Mouse (Mus musculus): ENCODE data around the gene Pcf11.

Pcf11 gene

DNA sequence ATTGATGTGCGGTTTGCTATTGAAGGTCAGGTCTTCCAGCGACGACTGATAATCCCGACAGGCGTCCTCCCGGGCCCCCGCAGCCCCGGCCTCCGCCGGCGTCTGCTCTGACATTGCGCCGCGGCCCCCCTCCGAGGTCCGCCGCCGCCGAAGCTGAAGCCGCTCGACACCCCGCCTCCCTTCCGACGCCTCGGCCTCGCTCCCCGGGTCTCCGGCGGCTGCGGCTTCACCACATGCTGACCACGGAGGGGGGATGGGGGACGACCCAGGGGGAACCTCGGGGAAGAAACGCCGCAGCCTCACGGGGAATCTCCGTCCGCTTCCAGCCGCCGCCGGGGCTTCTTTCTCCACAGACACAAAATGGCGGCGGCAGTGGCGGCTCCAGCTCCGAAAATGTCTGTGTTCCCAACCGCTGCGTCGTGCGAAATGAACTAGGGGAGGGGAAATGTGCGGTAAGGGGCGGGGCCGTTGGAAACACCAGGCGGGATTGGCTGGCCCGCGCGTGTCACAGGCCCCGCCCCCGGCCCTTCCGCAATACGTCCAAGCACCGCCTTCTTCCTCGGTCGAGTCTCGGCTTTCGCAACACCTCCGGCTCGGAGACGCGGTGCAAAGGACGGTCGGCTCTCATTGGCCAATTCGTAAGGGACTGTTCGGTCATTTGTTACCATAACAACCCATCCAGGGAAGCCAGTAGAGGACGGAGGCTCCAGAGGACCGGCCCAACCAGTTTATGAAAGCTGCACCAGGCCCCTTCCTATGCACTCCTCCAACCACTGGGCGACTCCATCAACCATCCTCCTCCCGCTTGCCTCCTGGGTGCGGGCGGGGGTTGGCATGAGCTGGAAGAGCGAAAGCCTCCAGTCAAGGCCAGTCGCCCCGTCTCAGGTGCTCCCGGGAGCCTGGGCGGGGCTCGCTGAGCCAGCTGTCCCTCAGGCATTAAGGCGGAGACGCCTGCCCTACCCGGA lies at the start of gene Pcf11:
Pcf11 (minus strand) TSS at position 428 of the 965 bp plus-strand sequence.
- peak; percentile 98 to 99 for DNase-seq

DNA sequence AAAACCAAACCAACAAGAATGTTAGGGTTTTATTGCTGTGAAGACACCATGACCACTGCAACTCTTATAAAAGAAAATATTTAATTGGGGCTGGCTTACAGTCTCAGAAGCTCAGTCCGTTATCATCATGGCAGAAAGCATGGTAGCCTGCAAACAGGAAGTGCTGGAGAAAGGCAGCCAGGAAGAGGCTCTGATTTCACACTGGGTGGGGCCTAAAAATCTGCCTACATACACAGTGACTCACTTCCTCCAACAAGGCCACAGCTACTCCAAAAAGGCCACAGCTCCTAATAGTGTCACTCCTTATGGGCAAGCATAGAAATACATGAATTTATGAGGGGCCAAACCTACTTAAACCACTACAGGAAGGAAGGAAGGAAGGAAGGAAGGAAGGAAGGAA lies 45.3 kb upstream of the Pcf11 start:
- no peak for DNase-seq

DNA sequence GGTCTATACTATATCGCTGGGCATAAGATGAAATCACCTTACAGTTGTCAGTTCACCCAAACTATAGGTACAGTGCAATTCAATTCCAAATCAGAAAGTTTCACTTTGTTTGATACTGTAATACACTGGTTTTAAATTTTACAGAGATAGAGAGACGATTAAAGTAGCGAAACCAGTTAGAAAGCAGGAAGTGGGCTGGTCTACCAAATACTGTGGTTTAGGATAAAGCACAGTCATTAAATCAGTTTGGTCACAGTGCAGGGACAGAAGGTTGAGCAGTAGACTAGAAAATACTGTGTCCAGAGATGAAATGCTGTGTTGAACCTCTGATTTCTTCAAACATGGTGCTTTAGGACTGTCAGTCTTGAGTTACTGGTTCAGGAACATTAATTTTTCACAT lies 41.9 kb upstream of the Pcf11 start:
- DNase-seq, result no peak

DNA sequence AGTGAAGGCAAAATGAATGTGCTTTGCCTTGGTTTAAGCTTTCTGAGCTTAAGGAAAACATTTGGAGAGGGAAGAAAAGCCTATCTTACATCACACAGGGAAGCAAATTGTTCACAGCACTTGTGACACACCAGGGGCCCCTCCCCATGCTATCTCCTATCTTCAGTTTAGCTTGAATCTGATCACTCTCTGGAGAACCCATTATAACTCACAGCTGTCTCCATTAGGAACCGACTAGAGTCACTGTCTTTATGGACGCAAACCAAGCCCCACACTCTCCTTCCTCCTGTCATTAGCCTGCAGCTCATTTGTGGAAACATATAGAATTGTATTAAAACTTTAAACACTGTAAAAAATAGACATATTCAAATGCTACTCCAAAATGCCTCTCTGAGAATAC lies 39.8 kb upstream of the Pcf11 start:
- no peak for DNase-seq

DNA sequence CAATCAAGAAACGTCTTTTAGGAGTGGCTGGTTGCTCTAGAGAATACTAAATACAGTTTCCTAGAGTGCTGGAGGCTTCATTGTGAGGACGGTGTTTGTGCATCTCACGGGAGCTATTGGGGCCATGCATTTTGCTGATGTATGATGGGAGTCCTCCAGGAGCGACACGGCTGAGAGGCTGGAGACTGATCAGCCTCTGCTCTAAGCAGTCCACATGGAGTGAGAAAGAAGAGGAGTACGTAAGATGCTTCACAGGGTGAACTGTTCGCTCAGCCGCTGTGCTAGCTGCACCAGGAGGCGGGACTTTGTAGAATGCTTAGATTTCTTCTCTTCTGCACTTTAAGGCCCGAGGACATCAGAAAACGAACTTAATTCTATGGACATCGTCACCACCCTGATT lies 37.0 kb upstream of the Pcf11 start:
- DNase-seq, result no peak

DNA sequence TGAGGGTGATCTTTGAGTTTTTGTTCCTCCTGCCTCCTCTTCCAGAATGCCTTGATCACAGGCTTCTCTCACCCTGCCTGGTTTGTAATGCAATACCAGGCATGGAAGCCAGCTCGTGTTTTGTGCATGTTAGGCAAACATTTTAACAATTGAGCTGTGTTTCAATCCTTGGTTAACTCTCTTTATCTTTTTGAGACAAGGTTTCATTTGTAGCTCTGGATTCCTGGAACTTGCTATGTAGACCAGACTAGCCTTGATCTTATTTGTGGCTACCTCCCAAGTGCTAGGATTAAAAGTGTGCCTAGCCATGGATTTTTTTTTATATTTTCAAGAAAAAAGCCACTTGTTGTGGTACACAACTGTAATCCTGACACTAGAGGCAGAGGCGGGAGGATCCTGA lies 35.8 kb upstream of the Pcf11 start:
- DNase-seq, result no peak

DNA sequence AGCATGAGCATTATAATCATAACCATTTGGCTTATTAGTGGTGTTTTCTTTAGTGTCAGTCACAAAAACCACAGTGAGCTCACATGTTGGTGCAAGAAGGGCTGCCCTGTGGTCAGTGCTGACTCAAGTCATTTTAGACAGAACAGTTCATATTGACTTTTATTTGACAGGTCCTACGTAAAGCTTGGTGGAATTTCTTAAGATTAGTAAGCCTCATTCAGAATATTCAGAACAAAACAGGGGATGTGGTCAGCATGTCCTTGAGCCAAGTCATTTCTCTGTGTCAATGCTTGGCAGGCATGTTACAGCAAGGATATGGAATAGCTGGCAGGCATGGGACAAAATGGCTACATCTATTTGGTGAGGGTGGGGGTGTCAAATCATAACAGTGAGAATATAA lies 33.9 kb upstream of the Pcf11 start:
- no peak for DNase-seq

DNA sequence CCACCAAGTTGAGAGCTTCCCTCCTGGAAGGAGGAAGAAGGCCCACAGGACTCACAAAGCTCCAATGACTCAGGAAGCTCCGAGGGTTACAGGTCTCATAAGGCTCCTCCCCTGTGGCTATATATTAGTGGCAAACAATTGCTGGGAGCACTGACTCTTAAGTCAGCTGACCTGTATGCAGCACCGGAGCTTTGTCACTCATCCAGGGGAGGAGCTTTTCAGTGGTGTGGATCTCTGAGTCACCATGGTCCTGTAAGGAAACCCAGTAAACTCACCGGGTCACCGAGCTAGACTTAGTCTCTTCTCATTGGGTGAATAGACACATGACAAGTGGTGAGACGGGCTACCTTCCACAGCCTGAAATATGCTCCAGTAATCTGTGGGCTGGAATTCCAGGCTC lies 29.0 kb upstream of the Pcf11 start:
- DNase-seq, result no peak

DNA sequence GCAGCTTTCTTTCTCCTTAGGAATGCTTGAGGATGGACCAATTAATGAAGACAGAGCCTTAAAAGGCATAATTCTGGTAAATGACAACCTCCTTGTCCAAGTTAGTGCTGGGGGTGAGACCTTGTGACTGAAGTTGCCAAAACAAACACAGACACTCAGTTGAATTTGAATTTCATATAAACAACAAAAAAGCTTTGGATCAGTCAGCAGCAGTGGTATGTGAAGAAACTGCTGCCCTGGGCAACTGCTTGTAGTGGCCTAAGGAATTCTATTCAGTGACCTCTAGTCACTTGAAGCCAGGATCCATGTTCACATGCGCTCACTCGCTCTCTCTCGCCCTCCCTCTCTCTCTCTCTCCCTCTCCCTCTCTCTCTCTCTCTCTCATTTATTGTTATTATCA lies 26.7 kb upstream of the Pcf11 start:
- no peak for DNase-seq

DNA sequence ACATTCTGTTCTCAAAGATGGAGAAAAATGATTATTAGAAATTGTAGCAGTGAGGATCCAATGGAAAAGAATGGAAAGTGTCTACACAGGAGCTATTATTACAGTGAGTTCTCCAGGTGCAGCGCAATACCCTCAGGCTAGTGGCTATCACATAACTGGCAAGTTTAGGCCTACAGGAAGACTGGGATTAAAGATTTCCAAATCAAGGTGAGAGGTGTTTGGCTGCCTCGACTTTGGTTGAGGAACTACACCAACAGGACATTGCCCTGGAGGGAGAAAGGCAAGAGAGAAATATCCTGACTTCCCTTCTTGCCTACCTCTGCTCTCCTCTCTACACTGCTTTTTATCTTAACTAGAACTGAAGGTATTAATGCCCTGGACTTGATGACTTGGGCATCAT lies 19.4 kb upstream of the Pcf11 start:
- no peak for DNase-seq

DNA sequence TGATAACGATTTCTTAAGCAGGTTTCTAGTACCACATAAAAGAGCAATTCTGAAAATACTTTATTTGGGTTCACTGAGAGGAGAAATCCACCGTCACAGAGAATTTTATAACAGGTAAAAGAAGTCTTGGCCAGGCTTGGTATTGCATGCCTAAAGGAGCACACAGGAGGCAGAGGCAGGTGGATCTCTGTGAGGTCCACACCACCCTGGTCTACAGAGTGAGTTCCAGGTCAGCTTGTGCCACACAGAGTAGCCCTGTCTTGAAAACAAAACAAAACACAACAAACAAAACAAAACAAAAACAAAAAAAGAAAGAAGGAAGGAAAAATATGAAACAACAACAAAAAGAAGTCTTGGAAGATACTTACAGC lies 18.6 kb upstream of the Pcf11 start:
- no peak for DNase-seq

DNA sequence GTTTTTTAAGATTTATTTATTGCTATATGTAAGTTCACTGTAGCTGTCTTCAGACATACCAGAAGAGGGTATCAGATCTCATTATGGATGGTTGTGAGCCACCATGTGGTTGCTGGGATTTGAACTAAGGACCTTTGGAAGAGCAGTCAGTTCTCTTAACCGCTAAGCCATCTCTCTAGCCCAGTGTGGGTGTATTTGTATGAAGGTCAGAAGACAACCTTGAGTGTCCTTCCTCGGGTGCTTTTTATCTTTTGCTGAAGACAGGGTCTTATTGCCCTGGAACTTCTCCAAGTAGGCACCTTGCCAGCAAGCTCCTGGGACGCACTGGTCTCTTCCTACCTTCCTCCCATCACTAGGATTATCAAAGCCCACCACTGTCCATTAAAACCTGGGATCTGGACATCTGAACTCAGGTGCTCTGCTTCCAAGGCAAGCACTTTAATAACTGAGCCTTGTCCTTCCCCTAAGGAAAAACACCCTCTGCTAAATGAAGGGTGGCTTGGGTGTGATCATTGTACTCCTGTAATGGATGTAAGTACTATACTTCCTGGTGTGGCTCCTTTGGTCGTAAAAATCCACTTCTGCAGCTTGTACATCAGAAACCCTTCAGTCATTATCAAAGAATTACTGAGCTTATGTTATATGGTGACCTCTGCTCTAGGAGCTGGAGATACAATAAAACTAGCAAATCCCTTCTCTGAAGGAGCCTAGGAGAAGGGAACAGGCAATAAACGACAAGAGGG lies 18.0 kb upstream of the Pcf11 start:
- DNase-seq, result no peak

DNA sequence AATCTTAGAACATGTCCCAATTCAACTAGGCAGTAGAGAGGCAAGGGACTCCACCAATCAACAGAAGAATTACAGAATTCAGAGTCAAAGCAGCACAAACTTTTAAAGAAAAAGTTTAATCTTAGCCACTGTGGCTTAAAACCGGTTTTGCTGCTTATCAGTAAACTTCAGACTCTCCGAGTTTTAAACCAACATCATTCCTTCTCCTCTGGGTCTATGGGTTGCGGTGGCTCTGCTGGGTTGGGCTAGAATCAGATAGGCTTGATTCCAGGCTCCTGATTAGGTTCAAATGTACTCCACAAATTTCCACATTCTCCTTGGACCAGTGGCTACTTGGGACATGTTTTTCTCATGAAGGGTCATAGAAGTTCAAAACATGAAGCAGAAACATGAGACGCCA lies 7.6 kb upstream of the Pcf11 start:
- DNase-seq, result no peak

DNA sequence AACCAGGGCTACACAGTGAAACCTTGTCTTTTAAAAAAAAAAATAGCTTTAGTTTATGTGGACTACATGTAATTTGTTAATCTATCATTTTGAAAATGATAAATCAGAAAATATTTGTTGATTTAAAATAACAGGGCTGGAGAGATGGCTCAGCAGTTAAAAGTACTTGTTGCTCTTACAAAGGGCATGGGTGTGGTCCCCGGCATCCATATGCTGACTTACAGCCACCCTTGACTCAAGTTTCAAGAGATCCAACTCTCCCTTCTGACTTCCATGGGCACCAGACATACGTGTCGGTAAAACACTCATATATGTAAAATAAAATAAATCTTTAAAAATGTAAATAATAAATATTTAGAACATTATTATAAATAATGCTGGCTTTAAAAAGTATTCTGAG lies 5.4 kb upstream of the Pcf11 start:
- DNase-seq, result no peak

DNA sequence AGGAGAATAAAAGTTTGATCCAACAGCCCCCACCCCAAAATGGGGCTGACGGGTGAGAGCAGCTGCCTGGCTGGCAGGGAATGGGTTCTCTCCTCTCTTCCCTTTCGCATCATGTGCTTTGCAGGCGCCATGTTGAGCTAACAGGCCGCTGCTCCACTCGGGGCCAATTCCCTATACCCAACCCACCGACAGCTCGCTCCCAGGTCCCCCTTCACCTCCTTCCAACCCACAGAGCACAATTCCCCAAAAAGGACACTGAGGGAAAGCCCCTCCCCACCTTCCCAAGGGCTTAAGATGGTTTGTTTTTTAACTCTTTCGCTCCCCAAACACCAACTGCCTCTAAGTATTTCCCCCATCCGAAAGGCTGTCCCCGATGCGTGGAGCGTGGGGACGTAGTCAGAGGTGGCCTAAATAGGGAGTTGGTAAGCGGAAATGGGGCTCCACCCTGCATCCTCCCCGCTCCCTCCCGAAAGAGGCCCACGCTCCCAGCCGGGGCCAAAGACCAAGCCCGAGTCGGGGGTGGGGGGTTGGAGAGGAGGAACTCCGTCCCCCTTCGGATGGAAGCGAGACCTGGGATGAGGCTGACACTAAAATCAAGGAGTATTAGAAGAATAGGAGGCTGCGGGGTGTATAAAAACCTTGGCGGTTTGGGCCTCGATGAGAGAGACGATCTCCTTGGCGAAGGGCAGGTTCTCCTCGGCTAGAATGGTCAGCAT lies 785 bp downstream of the Pcf11 start:
- peak; percentile 64 to 77 for DNase-seq

DNA sequence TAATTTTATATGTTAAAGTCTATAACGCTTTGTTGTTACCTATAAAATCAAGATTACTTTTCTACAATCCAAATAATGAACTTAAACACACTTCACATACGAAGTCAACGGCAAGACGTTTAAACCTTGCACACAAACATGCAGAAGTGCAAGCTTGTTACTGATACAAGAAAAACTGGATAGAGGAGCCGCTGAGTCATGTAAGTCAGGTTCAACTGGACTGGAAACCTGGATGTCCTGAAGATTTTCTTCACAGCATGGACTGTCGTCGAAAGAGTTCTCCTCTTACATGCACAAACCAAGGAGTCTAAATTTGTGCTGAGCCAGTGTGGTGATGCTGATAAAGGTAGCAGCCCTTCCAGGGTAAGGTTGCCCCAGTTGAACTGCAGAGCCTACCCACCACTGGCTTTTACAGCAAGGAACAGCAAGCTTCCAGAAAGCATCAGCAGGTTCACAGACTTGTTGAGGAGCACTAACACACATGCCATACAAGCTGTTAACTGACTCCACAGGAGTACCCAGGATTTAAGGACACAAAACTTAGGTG lies 3.4 kb downstream of the Pcf11 start:
- DNase-seq, result no peak

DNA sequence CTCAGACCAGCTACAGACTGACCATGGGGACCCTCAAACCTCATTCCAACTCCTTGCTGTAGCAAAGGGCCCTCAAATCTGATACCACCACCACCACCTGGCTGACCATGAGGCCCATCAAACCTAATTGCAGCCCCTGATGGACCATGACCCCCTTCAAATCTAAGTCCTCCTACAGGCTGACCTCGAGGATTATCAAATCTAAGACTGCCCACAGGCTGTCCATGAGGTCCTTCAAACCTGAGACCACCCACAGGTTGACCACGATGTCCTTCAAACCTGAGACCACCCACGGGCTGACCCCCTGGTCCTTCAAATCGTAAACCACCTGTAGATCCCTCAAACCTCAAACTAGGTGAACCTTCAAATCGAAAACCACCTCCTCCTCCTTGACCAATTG lies 11.7 kb downstream of the Pcf11 start:
- DNase-seq, result no peak

DNA sequence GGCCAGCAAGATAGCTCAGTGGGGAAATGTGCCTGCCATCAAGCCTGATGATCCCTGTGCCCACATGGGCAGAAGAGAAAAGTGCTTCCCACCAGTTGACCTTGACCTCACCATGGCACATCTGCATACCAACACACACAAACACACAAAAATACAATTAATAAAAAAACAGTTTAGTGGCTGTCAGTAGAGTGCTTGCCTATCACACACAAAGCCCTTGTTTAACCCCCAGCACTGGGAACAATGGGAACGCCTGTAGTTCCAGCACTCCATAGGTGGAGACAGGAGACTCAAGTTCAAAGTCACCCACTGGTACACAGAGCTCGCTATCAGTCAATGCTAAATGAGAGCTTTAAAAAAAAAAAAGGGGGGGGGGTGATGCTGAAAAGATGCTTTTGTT lies 13.3 kb downstream of the Pcf11 start:
- no peak for DNase-seq

DNA sequence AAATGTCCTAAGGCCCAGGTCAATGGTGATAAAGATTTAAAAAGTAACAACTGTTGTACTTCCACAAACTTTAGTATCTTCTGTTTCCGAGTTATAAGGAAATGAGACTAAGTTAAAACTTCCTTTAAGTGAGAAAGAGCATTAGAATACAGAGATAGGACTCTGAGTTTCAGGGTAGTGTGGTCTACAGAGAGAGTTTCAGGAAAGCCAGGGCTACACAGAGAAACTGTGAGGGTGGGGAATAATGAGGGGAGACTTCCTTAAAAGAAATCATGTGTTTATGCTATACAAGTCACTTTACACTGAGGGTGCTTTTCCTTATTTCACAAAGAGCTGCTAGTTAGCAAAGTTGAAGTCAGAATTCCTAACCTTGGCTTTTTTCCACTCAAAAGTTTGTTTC lies 16.4 kb downstream of the Pcf11 start:
- no peak for DNase-seq

DNA sequence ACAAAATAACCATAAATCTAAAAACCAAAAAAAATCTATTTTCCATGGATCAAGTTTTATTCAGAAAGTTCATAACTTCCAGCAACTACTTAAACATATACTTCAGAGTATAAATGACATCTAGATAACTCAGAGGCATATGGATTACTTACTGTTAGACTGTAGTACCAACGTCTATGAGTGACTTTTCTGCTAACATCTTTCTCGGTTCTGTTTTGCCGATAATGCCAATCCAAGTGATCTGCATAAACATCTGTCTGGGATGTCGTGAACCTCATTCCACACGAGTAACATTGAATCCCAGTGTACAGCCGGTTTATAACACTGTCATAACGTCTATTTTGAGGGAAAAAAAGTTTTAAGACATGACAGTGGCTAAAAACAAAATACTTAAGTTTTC lies 21.9 kb downstream of the Pcf11 start:
- DNase-seq, result no peak

DNA sequence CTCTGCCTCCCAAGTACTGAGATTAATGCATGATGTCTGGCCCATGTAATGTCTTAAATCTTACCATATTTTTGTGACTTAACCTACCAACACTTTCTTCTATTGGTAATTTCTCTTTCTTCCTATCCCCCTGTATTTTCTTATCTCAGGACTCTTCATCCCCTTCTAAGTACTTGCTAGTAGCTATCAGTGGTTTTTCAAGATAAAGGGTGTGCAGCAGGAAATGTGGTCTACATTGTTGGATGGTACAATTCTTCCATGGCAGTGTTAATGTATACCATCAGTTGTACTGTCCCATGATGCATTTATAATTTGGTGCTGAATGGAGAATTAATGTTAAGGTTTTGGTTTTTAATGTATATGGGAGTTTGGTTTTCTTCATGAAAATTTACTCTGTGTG lies 27.4 kb downstream of the Pcf11 start:
- DNase-seq, result no peak

DNA sequence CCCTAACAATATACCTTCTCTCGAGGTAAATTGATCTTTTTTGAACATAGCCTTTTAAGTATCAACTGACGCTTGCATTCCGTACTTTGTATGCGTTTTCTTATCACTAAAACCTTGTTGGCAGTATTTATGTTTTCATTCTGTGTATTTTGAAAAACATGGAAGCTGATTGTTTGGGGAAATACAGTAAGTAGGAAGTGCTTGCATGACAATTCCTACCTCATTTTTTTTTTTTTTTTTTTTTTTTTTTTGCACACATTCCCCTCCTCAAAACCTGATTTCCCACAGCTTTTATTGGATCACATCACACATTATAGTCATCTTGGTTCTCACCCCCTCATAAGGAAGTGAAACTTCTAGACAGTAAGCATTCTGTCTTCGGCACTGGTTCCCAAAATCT lies 31.7 kb downstream of the Pcf11 start:
- no peak for DNase-seq

DNA sequence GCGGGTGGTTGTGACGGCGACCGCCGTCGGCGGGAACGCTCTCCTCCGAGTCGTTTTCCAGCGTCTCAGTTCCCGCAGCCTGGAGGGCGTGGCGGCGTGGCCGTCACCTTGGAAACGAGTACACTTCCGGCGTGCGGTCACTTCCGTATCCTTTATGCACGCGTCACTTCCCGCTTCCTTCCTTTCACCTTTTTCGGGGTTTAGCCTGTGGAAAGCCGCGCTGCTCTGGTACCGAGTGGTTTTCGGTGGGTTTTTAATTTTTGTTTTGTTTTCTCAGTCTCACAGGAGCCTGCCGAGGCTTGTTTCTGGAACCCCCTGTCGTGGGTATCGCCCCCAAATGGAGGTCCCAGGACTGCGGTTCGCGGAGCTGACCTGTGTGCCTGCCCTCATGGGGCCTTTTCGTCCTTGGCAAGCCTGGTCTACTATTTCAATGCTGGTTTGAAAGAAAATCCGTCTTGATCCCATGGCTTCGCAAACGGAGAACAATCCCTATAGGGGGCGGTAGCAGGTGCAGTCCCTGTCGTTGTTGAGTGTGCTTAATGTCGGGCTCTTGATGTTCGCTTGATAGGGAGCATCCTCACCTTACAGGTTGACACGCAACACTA lies 32.6 kb downstream of the Pcf11 start, which contains the start of gene Ankrd42:
Ankrd42 (minus strand) TSS at position 122 of the 605 bp plus-strand sequence.
- DNase-seq, result peak; percentile 96
